Mouse (Mus musculus) kidney, postnatal 4 days (tissue): ENCODE measurements around the gene Hnrnph3.

Experiments used
- DNase-seq, 2 experiments: peaks; one replicate each; pipeline ENCODE4 v3.0.0; 2021; ENCODE audit warnings: mixed read lengths in 2 of 2

Gene Hnrnph3

DNA sequence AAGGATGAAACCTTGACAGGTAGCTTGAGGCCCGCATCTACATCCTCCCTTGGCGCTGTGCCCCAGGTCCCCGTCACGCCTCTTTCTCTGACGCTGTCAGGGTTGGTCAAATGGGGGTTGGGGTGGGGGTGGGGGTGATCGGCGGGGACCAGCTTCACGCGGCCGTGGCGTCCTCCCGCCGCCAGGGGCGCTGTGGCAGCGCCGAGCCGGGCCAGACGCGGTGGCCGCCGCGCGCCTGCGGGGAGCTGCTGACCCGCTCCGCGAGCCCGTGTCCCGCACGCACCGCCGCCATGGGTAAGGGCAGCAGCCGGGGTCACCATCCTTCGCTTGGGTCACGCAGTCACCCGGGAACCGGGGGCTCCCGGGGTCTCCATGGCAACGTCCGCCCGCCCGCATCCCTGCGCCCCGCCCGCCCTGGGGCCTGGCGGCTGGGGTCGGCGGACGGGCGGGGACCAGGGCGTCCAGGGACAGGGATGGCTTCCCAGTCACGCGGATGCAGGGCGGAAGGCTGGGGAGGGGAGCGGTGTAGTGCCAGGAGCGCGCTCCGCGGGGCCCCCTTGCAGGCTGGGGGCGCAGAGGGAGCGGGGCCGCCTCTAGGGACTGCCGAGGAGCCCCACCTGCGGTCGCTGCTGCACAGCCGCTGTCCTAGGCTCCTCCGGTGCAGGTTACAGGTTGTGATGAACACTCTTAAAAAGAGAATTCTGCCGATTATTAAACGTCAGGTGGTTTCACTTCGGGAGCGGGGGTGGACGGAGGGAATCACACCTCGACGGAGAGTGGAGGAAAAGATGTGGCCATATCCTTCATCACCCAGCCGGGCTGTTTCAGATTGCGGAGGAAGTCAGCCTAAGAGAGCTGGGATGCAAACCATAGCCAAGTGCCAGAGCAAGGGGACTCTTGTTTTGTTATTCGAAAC lies 43.7 kb downstream of the Hnrnph3 start, which contains the start of gene Rufy2:
Gene Rufy2, plus strand, starts transcription at position 185 of the 916 bp plus-strand sequence.
- peak; percentile 88 to 93 for DNase-seq

DNA sequence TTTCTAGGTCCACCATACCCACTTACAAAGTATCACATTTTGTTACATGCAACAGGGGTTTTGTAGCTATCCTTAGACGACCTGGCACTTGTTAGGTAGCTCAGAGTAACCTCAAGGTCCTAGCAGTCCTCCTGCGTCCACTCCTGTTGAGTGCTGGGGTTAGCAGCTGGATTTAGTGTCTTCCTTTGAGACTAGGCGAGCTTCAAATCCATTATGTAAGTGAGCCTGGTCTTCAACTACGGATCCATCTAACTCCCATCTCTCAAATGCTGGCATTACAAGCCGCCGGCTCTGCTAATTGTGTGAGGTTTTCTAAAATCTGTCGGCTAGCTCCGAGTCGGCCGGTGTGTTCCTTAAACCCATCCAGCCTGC lies 44.4 kb downstream of the Hnrnph3 start:
- DNase-seq, result no peak

DNA sequence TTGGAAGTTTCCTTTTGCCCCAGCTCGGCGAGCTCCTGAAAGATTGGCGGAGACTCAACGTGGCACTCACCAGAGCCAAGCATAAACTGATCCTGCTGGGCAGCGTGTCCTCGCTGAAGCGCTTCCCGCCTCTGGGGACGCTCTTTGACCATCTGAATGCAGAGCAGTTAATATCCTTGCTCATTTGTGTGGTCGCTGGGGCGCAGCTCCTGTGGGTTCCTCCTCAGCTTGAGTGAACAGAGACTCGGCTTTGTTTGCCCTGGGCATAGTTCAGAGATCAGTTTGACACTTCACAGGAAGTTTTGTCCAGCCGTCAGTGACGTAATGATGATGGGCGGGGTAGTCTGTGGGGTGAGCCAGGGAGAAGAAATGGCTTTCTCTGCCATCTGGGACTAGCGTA lies 52.2 kb downstream of the Hnrnph3 start:
- DNase-seq, result peak; percentile 24 to 54

DNA sequence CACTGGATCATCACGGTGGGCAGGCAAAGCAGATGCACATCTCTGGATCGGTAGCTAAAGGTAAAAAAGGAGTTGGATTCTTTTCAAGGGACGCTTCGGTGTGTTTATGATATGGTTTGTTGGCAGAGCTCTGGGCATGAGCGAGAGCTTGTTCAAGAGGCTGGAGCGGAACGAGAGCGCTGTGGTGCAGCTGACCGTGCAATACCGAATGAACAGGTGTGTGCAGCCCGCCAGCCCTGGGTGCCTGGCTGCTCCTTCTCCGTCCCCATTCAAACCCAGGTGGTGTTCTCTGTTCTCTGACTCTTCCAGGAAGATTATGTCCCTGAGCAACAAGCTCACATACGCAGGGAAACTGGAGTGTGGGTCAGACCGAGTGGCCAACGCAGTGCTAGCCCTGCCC lies 57.7 kb downstream of the Hnrnph3 start:
- peak; percentile 37 to 60 for DNase-seq

DNA sequence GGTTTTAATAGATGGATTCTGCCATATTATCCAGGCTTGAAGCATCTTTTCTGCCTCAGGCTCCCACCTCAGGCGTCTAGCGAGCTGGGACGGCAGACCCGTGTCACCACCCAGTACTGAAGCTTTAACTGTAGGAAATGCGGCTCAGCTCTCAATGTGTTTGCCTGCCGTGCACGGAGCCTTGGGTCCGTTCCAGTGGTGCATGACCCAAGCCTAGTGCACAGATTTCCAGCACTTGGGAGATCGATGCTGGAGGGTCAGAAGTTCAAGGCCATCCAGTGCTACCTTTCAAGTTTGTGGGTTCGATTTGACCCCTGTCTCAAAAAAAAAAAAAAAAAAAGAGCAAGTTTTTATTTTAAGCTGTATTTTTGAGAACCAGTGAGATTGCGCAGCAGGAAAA lies 58.2 kb downstream of the Hnrnph3 start:
- peak in 1 of 2 experiments; percentile 27 for DNase-seq
